Mouse (Mus musculus) forelimb bud, embryonic 11.5 days (tissue): ENCODE measurements around the gene Naa11.

Source experiments
- DNase-seq: peaks from one replicate; pipeline ENCODE4 v3.0.0-alpha.2; 2012; ENCODE audit warnings: low read depth, low spot score

Naa11 gene

GRCm38 (mm10) chr5:97392160-97392559 lies at the start of gene Naa11:
Naa11 (minus strand) TSS chr5:97392379.
- DNase-seq = no peak

GRCm38 (mm10) chr5:97432512-97432911 lies 40.3 kb upstream of the Naa11 start:
- DNase-seq = no peak

GRCm38 (mm10) chr5:97429976-97430375 lies 37.8 kb upstream of the Naa11 start:
- DNase-seq = no peak

- DNase-seq = no peak
Observed at GRCm38 (mm10) chr5:97421669-97422068, 29.5 kb upstream of the Naa11 start.

- DNase-seq = no peak
Observed at GRCm38 (mm10) chr5:97417185-97417584, 25.0 kb upstream of the Naa11 start.

- DNase-seq = no peak
Observed at GRCm38 (mm10) chr5:97415837-97416236, 23.7 kb upstream of the Naa11 start.

- no peak for DNase-seq
Observed at GRCm38 (mm10) chr5:97413716-97414115, 21.5 kb upstream of the Naa11 start.

GRCm38 (mm10) chr5:97410190-97410589 lies 18.0 kb upstream of the Naa11 start:
- no peak for DNase-seq

GRCm38 (mm10) chr5:97409234-97409704 lies 17.1 kb upstream of the Naa11 start:
- DNase-seq = no peak

GRCm38 (mm10) chr5:97401042-97401441 lies 8.9 kb upstream of the Naa11 start:
- no peak for DNase-seq

- no peak for DNase-seq
Observed at GRCm38 (mm10) chr5:97397585-97397984, 5.4 kb upstream of the Naa11 start.

- no peak for DNase-seq
Observed at GRCm38 (mm10) chr5:97387622-97388021, 4.6 kb downstream of the Naa11 start.

GRCm38 (mm10) chr5:97384399-97384798 lies 7.8 kb downstream of the Naa11 start:
- no peak for DNase-seq

GRCm38 (mm10) chr5:97382548-97383222 lies 9.5 kb downstream of the Naa11 start:
- no peak for DNase-seq

GRCm38 (mm10) chr5:97379976-97380375 lies 12.2 kb downstream of the Naa11 start:
- peak; percentile 39 for DNase-seq

GRCm38 (mm10) chr5:97364781-97365180 lies 27.4 kb downstream of the Naa11 start:
- no peak for DNase-seq

- no peak for DNase-seq
Observed at GRCm38 (mm10) chr5:97364252-97364651, 27.9 kb downstream of the Naa11 start.

GRCm38 (mm10) chr5:97362539-97362938 lies 29.6 kb downstream of the Naa11 start:
- no peak for DNase-seq

GRCm38 (mm10) chr5:97359104-97359503 lies 33.1 kb downstream of the Naa11 start:
- peak; percentile 5 for DNase-seq

- DNase-seq = no peak
Observed at GRCm38 (mm10) chr5:97356135-97356534, 36.0 kb downstream of the Naa11 start.

- DNase-seq = no peak
Observed at GRCm38 (mm10) chr5:97355152-97355551, 37.0 kb downstream of the Naa11 start.

GRCm38 (mm10) chr5:97348760-97349159 lies 43.4 kb downstream of the Naa11 start:
- peak; percentile 11 for DNase-seq

GRCm38 (mm10) chr5:97348310-97348709 lies 43.9 kb downstream of the Naa11 start:
- no peak for DNase-seq
